Mouse (Mus musculus): ENCODE measurements around the gene Slc26a11.
A peak's percentile ranks its signal among the peaks of the same experiment; 100 is the strongest.

GRCm38 (mm10) chr11:119339637-119340036, 15.7 kb upstream of the Slc26a11 start:
- peak; percentile 95 to 98 for TF ChIP-seq CTCF (conservative IDR thresholded peaks at IDR 0.05 in 1 of 2, IDR thresholded peaks at IDR 0.05 in 1 of 2; ENCODE audit: low read depth in 2 of 2, low read length in 2 of 2)
- TF ChIP-seq CHD2 (IDR thresholded peaks at IDR 0.05; ENCODE audit: low read length): no peak
- no peak for TF ChIP-seq POLR2A (IDR thresholded peaks at IDR 0.05; ENCODE audit: low read depth, low read length)
- no peak for TF ChIP-seq USF1 (IDR thresholded peaks at IDR 0.05; ENCODE audit: low read depth, low read length)
- TF ChIP-seq MAFK (IDR thresholded peaks at IDR 0.05; ENCODE audit: insufficient replicate concordance, low read length): no peak
- TF ChIP-seq RAD21 (IDR thresholded peaks at IDR 0.05; ENCODE audit: low read depth, low read length): no peak; the same call in none of the 2 replicates
- no peak for TF ChIP-seq MAX (IDR thresholded peaks at IDR 0.05; ENCODE audit: low read length)

Data from CH12.LX (cell line).